Mouse (Mus musculus) testis, postnatal 10 days (tissue): ENCODE data around the gene Gm10260.

Experiments
- DNase-seq: peaks from one replicate; pipeline ENCODE4 v3.0.0; 2021; ENCODE audit warnings: low spot score

Gm10260 gene

GRCm38 (mm10) chr13:97768046-97768682, 7.7 kb upstream of the Gm10260 start:
- no peak for DNase-seq

- no peak for DNase-seq
These were observed 6.2 kb upstream of the Gm10260 start for GRCm38 (mm10) chr13:97766600-97766999.

- no peak for DNase-seq
These were observed 5.5 kb upstream of the Gm10260 start for GRCm38 (mm10) chr13:97765913-97766312.

DNA sequence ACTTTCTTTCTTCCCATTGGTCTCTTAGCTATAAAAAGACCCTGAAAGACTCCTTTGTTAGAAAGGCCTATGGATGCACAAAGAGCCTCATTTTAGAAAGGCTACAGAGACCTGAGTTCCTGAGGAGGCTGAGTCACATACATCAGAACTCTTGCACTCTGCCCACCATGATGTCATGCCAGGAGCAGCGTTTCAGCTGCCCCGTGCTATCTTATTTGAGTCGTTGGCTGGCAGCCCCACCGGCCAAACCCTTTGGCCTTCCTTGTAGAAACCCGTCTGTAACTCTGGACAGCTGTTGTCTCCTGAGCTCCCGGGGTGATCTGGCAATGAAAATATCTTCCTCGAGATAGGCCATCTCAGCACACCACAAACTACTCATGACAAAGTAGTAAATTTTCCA, 3.6 kb upstream of the Gm10260 start:
- no peak for DNase-seq

DNA sequence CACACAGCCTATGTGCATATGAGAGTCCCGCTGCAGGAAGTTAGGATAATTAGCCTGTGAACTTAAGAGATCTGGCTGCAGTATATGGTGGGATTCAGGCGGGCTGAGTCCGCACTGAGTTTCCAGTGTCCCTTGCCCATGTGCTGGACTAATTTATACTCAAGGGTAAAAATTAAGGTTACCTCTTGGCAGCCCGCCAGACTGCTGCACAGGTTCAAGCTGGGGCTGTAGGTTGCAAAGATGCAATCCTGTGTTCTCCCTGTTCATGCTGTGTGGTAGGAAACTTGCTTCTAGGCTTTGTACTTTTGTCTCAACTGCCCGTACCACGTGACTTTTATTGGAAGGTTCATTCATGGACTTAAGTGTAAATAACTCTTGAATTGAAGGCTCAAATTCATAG, 3.0 kb upstream of the Gm10260 start:
- peak; percentile 62 for DNase-seq

- DNase-seq: no peak
These were observed 1.7 kb upstream of the Gm10260 start for GRCm38 (mm10) chr13:97762121-97762520.

DNA sequence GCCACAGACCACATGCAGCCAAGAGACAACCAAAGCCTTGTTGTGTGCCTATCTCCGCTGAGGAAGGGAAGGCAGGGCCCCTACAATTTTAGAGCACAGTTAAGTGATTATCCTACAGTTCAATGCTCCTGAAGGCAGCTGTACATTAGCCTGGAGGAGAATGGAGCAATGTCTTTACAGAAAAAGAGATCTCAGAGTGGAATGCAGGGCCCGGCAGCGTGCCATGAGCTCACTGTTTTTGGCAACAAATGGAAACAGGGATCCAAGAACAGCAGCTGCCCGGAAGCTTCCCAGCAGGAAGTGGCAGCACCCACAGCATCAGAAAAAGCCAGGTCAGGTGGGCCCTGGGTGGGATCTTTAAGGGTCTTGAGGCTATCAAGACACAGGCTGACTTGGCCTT, 3.4 kb downstream of the Gm10260 start:
- DNase-seq: peak; percentile 61

GRCm38 (mm10) chr13:97756091-97756490, 4.3 kb downstream of the Gm10260 start:
- DNase-seq: no peak

DNA sequence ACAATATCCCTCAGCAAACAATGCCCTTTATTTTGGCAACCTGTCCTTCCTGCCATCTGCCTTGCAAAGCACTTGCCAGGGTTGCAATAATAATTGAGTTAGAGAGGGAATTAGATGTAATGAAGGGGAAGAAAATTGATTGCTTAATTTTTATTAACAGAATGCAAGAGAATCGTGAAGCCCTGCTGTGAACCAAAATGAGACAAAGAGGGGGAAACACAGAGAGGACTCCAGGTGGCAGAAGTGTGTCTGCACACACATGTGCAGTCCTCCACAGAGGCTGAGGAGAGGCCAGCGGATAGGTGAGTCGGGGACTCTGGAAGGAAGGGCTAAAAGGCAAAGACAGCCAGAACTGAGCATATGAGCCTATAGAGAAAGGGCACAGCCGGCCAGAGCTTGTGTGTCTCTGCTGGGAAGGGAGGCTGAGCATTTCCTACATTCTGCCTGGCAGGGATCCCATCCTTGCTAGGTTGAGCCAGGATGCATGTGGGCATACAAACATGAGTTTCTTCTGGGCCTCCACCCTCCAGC, 9.5 kb downstream of the Gm10260 start:
- no peak for DNase-seq

DNA sequence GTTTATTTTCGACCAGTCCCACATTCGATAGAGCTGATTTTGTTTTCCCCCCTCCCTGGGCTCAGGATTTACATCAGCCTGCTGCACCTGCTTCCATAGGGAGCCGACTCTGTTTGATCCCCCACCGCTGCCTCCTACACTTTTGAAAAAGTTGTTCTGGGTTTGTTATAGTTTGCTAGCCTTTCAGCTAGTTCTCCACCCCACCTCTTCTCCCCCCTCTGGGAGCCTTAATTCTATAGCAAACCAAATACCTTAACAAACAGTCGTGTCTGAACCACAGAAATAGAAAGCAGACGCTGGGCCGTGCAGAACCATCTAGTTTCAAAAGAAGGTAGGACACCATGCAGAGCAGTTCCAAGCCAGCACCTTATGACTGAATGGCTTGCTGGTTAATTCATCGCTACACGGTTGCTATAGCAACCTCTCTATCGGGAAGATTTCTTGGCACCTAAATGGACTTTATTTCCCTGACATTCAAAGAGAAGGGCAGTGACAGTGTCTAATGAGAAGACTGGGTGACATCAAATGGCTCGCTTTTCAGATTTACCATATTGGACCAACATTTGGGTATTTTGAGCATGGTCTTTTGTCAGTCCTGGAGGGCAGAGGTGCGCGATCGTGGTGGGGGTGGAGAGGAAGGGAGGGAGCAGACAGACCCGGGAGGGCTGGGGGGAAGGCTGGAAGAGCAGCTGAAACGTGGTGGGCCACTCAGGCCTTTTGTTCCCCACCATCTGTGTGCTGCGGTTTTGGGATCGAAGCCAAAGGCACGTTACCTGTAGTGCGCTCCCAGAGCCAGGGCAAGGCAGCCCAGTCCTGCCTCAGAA, 13.2 kb downstream of the Gm10260 start:
- peak; percentile 45 for DNase-seq

DNA sequence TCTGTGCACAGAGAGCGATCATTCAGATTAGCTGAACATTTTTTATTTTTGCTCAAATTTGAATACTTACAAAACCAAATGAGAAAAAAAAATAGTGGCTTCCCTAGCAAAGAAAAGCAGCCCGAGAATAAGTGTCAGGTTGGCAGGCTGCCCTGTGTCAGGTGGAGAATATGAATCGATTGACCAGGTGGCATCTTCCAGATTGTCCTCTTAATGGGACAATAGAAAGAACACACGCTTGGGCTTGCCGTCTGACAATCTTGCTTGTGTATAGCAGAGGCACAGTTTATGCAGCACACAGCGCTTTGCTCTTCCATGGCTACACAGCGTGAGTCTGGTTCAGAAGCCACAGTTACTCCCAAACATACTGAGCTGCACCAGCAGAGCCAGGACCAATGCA, 15.8 kb downstream of the Gm10260 start:
- DNase-seq: no peak

GRCm38 (mm10) chr13:97744036-97744435, 16.4 kb downstream of the Gm10260 start:
- no peak for DNase-seq

GRCm38 (mm10) chr13:97743229-97743988, 17.0 kb downstream of the Gm10260 start:
- no peak for DNase-seq

DNA sequence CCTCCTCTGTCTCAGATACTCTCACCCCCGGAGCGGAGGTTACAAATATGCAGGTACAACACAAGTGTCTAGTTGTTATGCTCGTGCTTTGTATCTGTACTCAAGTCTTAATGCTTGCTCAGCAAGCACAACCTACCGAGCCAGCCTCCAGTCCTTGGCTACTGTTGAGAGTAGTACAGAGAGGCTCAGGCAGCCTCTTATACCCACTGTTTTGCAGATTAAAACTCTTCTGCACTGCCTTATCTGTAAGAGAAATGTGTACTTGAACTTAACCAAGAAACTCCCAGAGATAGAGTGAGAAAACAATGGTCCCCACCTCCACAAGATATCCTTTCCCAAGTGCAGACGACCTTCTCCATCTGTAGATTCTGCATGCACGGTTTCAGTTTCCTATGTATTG, 24.5 kb downstream of the Gm10260 start:
- no peak for DNase-seq

DNA sequence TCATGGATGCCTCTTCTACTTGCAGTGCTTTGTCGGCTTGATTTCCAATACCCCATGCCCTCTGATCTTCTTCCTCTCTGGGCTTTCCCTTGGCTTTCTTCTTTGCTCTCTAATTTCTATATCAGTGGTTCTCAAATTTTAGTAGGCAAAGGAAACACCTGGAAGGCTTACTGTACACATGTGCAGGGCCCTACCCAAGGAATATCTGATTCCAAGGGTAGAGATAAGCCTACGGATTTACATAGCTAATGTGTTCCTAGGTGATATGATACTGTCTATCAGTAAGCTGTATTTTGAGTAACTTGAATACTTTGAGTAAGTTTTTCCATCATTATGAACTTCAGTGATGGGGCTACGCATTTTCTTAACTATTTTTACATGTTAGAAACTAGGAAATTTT, 25.7 kb downstream of the Gm10260 start:
- no peak for DNase-seq

DNA sequence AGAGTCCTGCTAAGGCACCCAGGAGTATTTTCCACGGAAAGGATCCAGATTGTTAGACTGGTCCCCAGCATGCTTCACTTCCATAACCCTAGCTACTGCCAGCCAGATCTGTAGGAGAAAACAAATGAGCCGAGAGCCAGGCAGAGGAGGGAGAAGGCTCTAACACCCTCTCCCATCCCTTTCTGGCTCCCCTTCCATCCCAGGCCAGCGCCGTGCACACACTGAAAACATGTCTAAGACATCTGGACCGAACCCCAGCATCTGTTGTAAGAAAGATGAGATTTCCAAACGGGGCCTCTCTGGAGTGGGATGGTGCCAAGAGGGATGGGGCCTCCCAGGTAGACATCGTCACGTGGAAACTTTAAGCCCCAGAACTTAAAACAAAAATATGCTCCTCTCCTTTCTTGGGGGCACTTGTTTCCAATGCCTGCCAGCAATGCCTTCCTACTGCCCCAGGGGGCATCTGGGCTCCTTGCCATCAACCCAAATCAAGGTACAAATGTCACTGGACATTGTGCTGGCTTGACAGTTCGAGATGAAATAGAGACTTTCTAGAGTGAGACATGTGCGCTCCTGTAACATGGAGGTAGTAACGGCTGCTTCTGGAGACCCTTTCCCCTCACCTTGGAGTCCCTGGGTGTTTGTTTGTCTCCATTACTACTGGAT, 35.1 kb downstream of the Gm10260 start:
- DNase-seq: no peak

GRCm38 (mm10) chr13:97724551-97724950, 35.9 kb downstream of the Gm10260 start:
- DNase-seq: no peak

- DNase-seq: no peak
These were observed 47.7 kb downstream of the Gm10260 start for GRCm38 (mm10) chr13:97712506-97713275.

DNA sequence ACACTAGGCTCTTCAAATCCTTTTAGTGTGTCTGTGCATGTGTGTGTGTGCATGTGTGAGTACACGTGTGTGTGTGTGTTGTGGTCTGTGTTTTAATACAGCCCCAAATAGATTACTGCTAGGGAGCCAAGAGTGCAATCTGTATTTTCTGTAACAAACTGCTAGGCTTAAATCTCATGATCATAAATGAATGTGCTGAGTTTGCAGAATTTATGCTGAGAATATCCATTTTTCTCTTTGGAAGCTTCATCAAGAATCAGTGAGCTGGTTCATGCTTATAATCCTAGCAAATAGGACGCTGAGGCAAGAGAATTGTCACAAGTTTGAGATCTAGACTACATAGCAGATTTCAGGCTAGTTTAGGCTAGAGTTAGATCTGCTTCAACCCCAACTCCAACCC, 48.9 kb downstream of the Gm10260 start:
- no peak for DNase-seq
